ENCODE assay signal across 8 mouse cellular contexts in the genomic region with DNA sequence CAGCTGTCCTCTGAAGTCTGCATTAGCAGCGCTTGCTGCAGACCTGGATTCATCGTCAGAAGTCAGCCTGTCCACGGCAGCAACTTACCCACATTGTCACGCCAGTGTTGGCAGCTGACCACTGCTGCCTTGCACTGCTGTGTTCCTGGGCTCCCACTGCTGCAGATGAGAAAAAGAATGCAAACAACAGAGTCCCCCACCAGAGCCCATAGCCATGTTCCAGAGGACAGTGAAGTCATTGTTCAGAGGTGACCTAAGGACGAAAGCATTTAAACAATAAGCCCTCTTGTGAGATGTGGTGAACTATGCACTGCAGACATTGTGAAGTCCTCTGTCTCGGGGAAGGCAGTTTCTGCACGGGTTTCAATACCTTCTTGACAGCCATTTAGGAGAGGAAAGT.
DNase-seq lines count a peak whose midpoint lies in the region; ATAC-seq lines count a peak whose summit lies in the region.

No protein-coding gene starts in this region.

- H3K4me3 ChIP-seq in forebrain, embryonic 11.5 days (ENCODE audit: low read depth, low read length): no peak overlapping the region
- H3K4me3 ChIP-seq in neural tube, embryonic 12.5 days: no peak overlapping the region

- H3K4me2 ChIP-seq in forebrain, embryonic 11.5 days (ENCODE audit: low read depth, low read length, severe bottlenecking): peak overlapping the region; percentile 26; the same call in 1 of the 2 replicates
- H3K4me2 ChIP-seq in neural tube, embryonic 12.5 days (replicated peaks): peak overlapping the region; percentile 27

- peak; percentile 49 for DNase-seq in right cerebral cortex, adult 18-20 months
- DNase-seq in right cerebral cortex, postnatal 4 days: no peak
- no peak for DNase-seq in forebrain, embryonic 11.5 days (ENCODE audit: low spot score)
- DNase-seq in layer of hippocampus, adult 9-11 months: peak; percentile 75
- DNase-seq in thymus, postnatal 10 days (ENCODE audit: low spot score in 2 of 2): no peak
- DNase-seq in thymus, postnatal 25 days: no peak

- H3K9me3 ChIP-seq in forebrain, embryonic 11.5 days (ENCODE audit: control insufficient read depth, low read length): no peaks in the 10 kb centered on the region
- no peaks in the 10 kb centered on the region for H3K9me3 ChIP-seq in neural tube, embryonic 12.5 days

- H3K36me3 ChIP-seq in forebrain, embryonic 11.5 days (ENCODE audit: control insufficient read depth, insufficient read depth, low read length): no peaks in the 10 kb centered on the region
- H3K36me3 ChIP-seq in neural tube, embryonic 12.5 days: no peaks in the 10 kb centered on the region

- H3K9ac ChIP-seq in forebrain, embryonic 11.5 days (ENCODE audit: low read length): 0 out of 2 replicates have a peak overlapping the region, but pooled peaks have one; percentile 2
- H3K9ac ChIP-seq in neural tube, embryonic 12.5 days: no peak overlapping the region

- peak; percentile 47 for ATAC-seq in forebrain, embryonic 11.5 days (replicated peaks; ENCODE audit: low FRiP score)
- ATAC-seq in neural tube, embryonic 12.5 days (ENCODE audit: low FRiP score, low read depth): no peak; the same call in 1 of the 2 replicates
- ATAC-seq in megakaryocyte, adult 5-6 weeks (ENCODE audit: poor library complexity, severe bottlenecking): no peak

- 13% methylated on average over 7 of the region's 7 CpGs for WGBS in forebrain, embryonic 11.5 days
- WGBS in neural tube, embryonic 12.5 days: 13% methylated on average over 7 of the region's 7 CpGs

- no peaks in the 10 kb centered on the region for H3K27me3 ChIP-seq in forebrain, embryonic 11.5 days (ENCODE audit: control insufficient read depth, insufficient read depth, low read length)
- no peaks in the 10 kb centered on the region for H3K27me3 ChIP-seq in neural tube, embryonic 12.5 days (replicated peaks)

- H3K4me1 ChIP-seq in forebrain, embryonic 11.5 days (replicated peaks; ENCODE audit: control insufficient read depth, insufficient read depth, low read length): peaks cover 18% of the 10 kb centered on the region
- peaks cover 77% of the 10 kb centered on the region for H3K4me1 ChIP-seq in neural tube, embryonic 12.5 days

- H3K27ac ChIP-seq in forebrain, embryonic 11.5 days (ENCODE audit: low read depth, low read length): no peak overlapping the region
- H3K27ac ChIP-seq in neural tube, embryonic 12.5 days: peak overlapping the region; percentile 32; the same call in 1 of the 2 replicates

Comparison
In these comparisons a context has a peak if more than half of its experiments do, and no peak if none do; other contexts are left out.
1. DNase-seq: peak in right cerebral cortex, adult 18-20 months (single experiment) and layer of hippocampus, adult 9-11 months (single experiment); none in right cerebral cortex, postnatal 4 days (single experiment), forebrain, embryonic 11.5 days (single experiment), thymus, postnatal 10 days (0 of 2) and thymus, postnatal 25 days (single experiment).